In genomic region chr11:77077331-77077730, GRCm38 (mm10) we compare ENCODE assay signal across 7 mouse cellular contexts. TPM values are rescaled to one million over a fixed set of nuclear protein-coding genes. Genes with fewer than 3 reads are reported as not detected.
A peak's percentile ranks its signal among the peaks of the same experiment; 100 is the strongest.
DNase-seq lines count a peak whose midpoint lies in the region; ATAC-seq and TF ChIP-seq lines count a peak whose summit lies in the region.
"Not testable (repeated sequence)": the region's sequence is repeated elsewhere in the genome, so short reads cannot be mapped to it uniquely, and the experiment has no call there.

No protein-coding gene starts in this region.

- H3K4me1 ChIP-seq in cortical plate, adult 2 months (ENCODE audit: control insufficient read depth, insufficient read depth, low read length); forebrain, embryonic 14.5 days (ENCODE audit: control insufficient read depth, insufficient read depth, low read length); heart, embryonic 16.5 days (ENCODE audit: control insufficient read depth, insufficient read depth, low read length); intestine, postnatal 0 days (replicated peaks; ENCODE audit: control insufficient read depth, insufficient read depth, low read length); limb, embryonic 15.5 days; lung, postnatal 0 days (ENCODE audit: insufficient read depth, low read depth, low read length); neural tube, embryonic 12.5 days: not testable (repeated sequence)

- H3K9me3 ChIP-seq in forebrain, embryonic 14.5 days (replicated peaks; ENCODE audit: control insufficient read depth, low read length); heart, embryonic 16.5 days (replicated peaks; ENCODE audit: control insufficient read depth, low read length); intestine, postnatal 0 days (ENCODE audit: control insufficient read depth); limb, embryonic 15.5 days; lung, postnatal 0 days (ENCODE audit: low read length); neural tube, embryonic 12.5 days: not testable (repeated sequence)

- ATAC-seq in forebrain, embryonic 14.5 days; heart, embryonic 16.5 days (replicated peaks; ENCODE audit: extremely low read depth, insufficient read depth, low FRiP score); intestine, postnatal 0 days; limb, embryonic 15.5 days (ENCODE audit: insufficient number of reproducible peaks, low FRiP score, low TSS enrichment, low read depth); lung, postnatal 0 days; neural tube, embryonic 12.5 days (ENCODE audit: low FRiP score, low read depth): not testable (repeated sequence)

- not testable (repeated sequence) for TF ChIP-seq POLR2A in cortical plate, adult 2 months (IDR thresholded peaks at IDR 0.05; ENCODE audit: extremely low read depth, insufficient read depth, low read length)

- H3K36me3 ChIP-seq in forebrain, embryonic 14.5 days (ENCODE audit: control insufficient read depth, insufficient read depth, low read length): peaks cover 16% of the 10 kb centered on the region
- H3K36me3 ChIP-seq in heart, embryonic 16.5 days (ENCODE audit: control insufficient read depth, insufficient read depth): peaks cover 14% of the 10 kb centered on the region
- not testable (repeated sequence) for H3K36me3 ChIP-seq in intestine, postnatal 0 days (ENCODE audit: control insufficient read depth, insufficient read depth)
- peaks cover 27% of the 10 kb centered on the region for H3K36me3 ChIP-seq in limb, embryonic 15.5 days
- 0 out of 2 replicates have a peak, but pooled peaks cover 12% of the 10 kb centered on the region for H3K36me3 ChIP-seq in lung, postnatal 0 days (ENCODE audit: insufficient read depth, low read length)
- peaks cover 21% of the 10 kb centered on the region for H3K36me3 ChIP-seq in neural tube, embryonic 12.5 days

- H3K4me3 ChIP-seq in cortical plate, adult 2 months (ENCODE audit: insufficient read depth, low read length): peak overlapping the region; percentile 34
- H3K4me3 ChIP-seq in forebrain, embryonic 14.5 days (ENCODE audit: low read depth, low read length): peak overlapping the region; percentile 85
- peak overlapping the region; percentile 79 for H3K4me3 ChIP-seq in heart, embryonic 16.5 days (ENCODE audit: low read length)
- H3K4me3 ChIP-seq in intestine, postnatal 0 days (ENCODE audit: low read depth, low read length): peak overlapping the region; percentile 76
- H3K4me3 ChIP-seq in limb, embryonic 15.5 days: peak overlapping the region; percentile 77
- peak overlapping the region; percentile 58 for H3K4me3 ChIP-seq in lung, postnatal 0 days (ENCODE audit: low read depth, low read length)
- H3K4me3 ChIP-seq in neural tube, embryonic 12.5 days: peak overlapping the region; percentile 70

- peak overlapping the region; percentile 92 for H3K4me2 ChIP-seq in forebrain, embryonic 14.5 days (ENCODE audit: low read length)
- peak overlapping the region; percentile 97 for H3K4me2 ChIP-seq in heart, embryonic 16.5 days (ENCODE audit: low read depth, low read length)
- H3K4me2 ChIP-seq in intestine, postnatal 0 days (replicated peaks; ENCODE audit: low read depth): peak overlapping the region; percentile 78
- H3K4me2 ChIP-seq in limb, embryonic 15.5 days: peak overlapping the region; percentile 63
- H3K4me2 ChIP-seq in lung, postnatal 0 days (replicated peaks; ENCODE audit: low read depth, low read length): peak overlapping the region; percentile 80
- peak overlapping the region; percentile 74 for H3K4me2 ChIP-seq in neural tube, embryonic 12.5 days (replicated peaks)

- WGBS in forebrain, embryonic 14.5 days: 54% methylated on average over 4 of the region's 4 CpGs
- 60% methylated on average over 4 of the region's 4 CpGs for WGBS in heart, embryonic 16.5 days
- WGBS in intestine, postnatal 0 days: 63% methylated on average over 4 of the region's 4 CpGs
- 59% methylated on average over 4 of the region's 4 CpGs for WGBS in limb, embryonic 15.5 days
- WGBS in lung, postnatal 0 days: 61% methylated on average over 4 of the region's 4 CpGs
- WGBS in neural tube, embryonic 12.5 days: 69% methylated on average over 4 of the region's 4 CpGs

- TF ChIP-seq CTCF in cortical plate, adult 2 months (IDR thresholded peaks at IDR 0.05; ENCODE audit: extremely low read depth, insufficient read depth, low read length); intestine, postnatal 0 days (IDR thresholded peaks at IDR 0.05; ENCODE audit: low read depth); lung, postnatal 0 days (IDR thresholded peaks at IDR 0.05): not testable (repeated sequence)

- DNase-seq in forebrain, embryonic 14.5 days (ENCODE audit: low spot score); lung, postnatal 0 days (ENCODE audit: low spot score): not testable (repeated sequence)

- not testable (repeated sequence) for H3K27ac ChIP-seq in cortical plate, adult 2 months (ENCODE audit: insufficient read depth, low read length); forebrain, embryonic 14.5 days (ENCODE audit: low read depth, low read length); heart, embryonic 16.5 days (ENCODE audit: low read length); intestine, postnatal 0 days (ENCODE audit: low read depth, low read length); lung, postnatal 0 days (ENCODE audit: low read length); neural tube, embryonic 12.5 days
- H3K27ac ChIP-seq in limb, embryonic 15.5 days: peak overlapping the region; percentile 90

- H3K9ac ChIP-seq in forebrain, embryonic 14.5 days (ENCODE audit: low read length): peak overlapping the region; percentile 85
- H3K9ac ChIP-seq in heart, embryonic 16.5 days (ENCODE audit: low read length): peak overlapping the region; percentile 84
- H3K9ac ChIP-seq in intestine, postnatal 0 days (ENCODE audit: low read depth, low read length): peak overlapping the region; percentile 74; the same call in 1 of the 2 replicates
- H3K9ac ChIP-seq in limb, embryonic 15.5 days: peak overlapping the region; percentile 76
- peak overlapping the region; percentile 49 for H3K9ac ChIP-seq in lung, postnatal 0 days (replicated peaks; ENCODE audit: low read depth)
- peak overlapping the region; percentile 76 for H3K9ac ChIP-seq in neural tube, embryonic 12.5 days

- not testable (repeated sequence) for TF ChIP-seq EP300 in lung, postnatal 0 days (IDR thresholded peaks at IDR 0.05)

- H3K27me3 ChIP-seq in forebrain, embryonic 14.5 days (replicated peaks; ENCODE audit: control insufficient read depth, insufficient read depth, low read length); heart, embryonic 16.5 days (ENCODE audit: control insufficient read depth, insufficient read depth, low read length); intestine, postnatal 0 days (replicated peaks; ENCODE audit: control insufficient read depth, insufficient read depth, low read length); limb, embryonic 15.5 days; lung, postnatal 0 days (replicated peaks; ENCODE audit: insufficient read depth, low read length); neural tube, embryonic 12.5 days (replicated peaks): not testable (repeated sequence)

RNA-seq across cellular contexts. Expression of gene Nsrp1, which starts 0.9 kb away (rescaled TPM):
- polyA plus RNA-seq in cortical plate, adult 2 months (2012; rRNA removed): 8.4 and 10.1 TPM in 2 replicates
- polyA plus RNA-seq in forebrain, embryonic 14.5 days (2014; fragmentation: Nextera tagmentation; extraction: Ambion mirVana): 38.7 and 51.0 TPM in 2 replicates
- 45.2 and 50.1 TPM in 2 replicates for polyA plus RNA-seq in heart, embryonic 16.5 days (2015; fragmentation: Nextera tagmentation; extraction: Ambion mirVana)
- polyA plus RNA-seq in intestine, postnatal 0 days (2015; fragmentation: Nextera tagmentation; extraction: Ambion mirVana): 54.3 and 65.8 TPM in 2 replicates
- 76.7 and 85.9 TPM in 2 replicates for polyA plus RNA-seq in limb, embryonic 15.5 days (2015; fragmentation: Nextera tagmentation; extraction: Ambion mirVana)
- 58.5 and 59.7 TPM in 2 replicates for polyA plus RNA-seq in lung, postnatal 0 days (2015; fragmentation: Nextera tagmentation; extraction: Ambion mirVana)
- polyA plus RNA-seq in neural tube, embryonic 12.5 days (2016; fragmentation: Nextera tagmentation; extraction: Ambion mirVana): 60.4 and 66.0 TPM in 2 replicates

Comparison
In these comparisons a context has a peak if more than half of its experiments do, and no peak if none do; other contexts are left out.
1. H3K4me3 ChIP-seq: peak in every context shown above with its lines; median percentile 85 in forebrain, embryonic 14.5 days; 79 in heart, embryonic 16.5 days; 77 in limb, embryonic 15.5 days; 76 in intestine, postnatal 0 days; 70 in neural tube, embryonic 12.5 days; 58 in lung, postnatal 0 days; 34 in cortical plate, adult 2 months.